Mouse (Mus musculus): Measurements from ENCODE around the gene Sectm1b. TPM values are rescaled to one million over a fixed set of nuclear protein-coding genes. Genes with fewer than 3 reads are reported as not detected.

The Sectm1b gene
- total RNA-seq (2023) = not detected

DNA sequence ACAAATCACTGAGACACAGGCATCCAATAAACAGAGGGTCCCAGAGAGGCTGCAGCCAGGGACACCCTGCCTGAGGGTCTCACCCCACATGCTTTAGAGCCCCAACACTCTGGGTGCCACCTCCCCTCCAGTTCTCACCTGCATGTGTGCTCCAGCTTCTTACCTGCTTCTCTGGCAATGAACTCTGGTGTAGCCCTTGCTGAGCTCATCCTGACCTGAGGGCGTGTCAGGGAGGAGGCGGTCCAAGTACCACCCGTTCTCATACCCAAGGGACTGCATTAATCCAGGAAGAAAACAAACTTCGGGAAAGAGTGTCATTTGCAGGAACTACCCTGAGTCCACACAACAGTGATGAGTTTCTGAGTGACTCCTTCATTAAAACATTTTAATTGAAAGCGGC is at the start of gene Sectm1b:
TSS of gene Sectm1b (minus strand) at position 191 of the 400 bp plus-strand sequence.

DNA sequence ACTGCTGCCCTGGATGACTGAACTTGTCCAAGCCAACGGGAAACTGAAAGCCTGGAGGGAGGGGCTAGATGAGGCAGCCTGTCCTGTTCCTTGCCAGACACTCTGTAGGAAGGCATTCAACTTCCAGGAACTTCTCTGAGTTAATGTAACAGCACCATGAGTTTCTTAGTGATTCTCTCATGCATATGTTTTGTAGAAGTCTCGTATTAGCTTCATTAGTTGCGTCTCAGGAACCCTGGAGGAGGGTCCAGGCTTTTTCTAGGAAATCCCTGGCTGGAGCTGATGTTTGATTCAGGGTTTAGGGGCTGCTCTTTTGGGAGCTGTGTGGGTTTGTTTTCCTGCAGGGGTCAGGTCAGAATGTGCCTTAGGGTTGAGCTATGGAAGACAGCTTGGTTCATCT is 17.8 kb upstream of the Sectm1b start, which contains the start of gene Sectm1a:
TSS of gene Sectm1a (minus strand) at position 101 of the 400 bp plus-strand sequence.

GRCm38 (mm10) chr11:121039302-121039701 is 24.1 kb downstream of the Sectm1b start, which contains the start of gene Cd7:
Gene Cd7, minus strand, starts transcription at chr11:121039418.

Other genes with a start within 250 kb of the Sectm1b start
- 100 to 1,000 TPM; 154 to 171 TPM for gene Fasn, start 239.0 kb downstream of the Sectm1b start, total RNA-seq (2023)
- under 1 TPM; 0.39 to 0.84 TPM for gene Ccdc57, start 130.7 kb downstream of the Sectm1b start, total RNA-seq (2023)
- gene Slc16a3, start 115.1 kb downstream of the Sectm1b start, total RNA-seq (2023) = 1 to 10 TPM; 1.9 to 7.6 TPM
- 100 to 1,000 TPM; 162 to 175 TPM for gene Csnk1d, start 72.2 kb downstream of the Sectm1b start, total RNA-seq (2023)
- 100 to 1,000 TPM; 175 to 207 TPM for gene Cd7, start 24.2 kb downstream of the Sectm1b start, total RNA-seq (2023)
- not detected for gene Sectm1a, start 17.7 kb upstream of the Sectm1b start, total RNA-seq (2023)
- not detected for gene Tex19.2, start 55.1 kb upstream of the Sectm1b start, total RNA-seq (2023)
- gene Tex19.1, start 82.6 kb upstream of the Sectm1b start, total RNA-seq (2023) = not detected
- gene Uts2r, start 96.7 kb upstream of the Sectm1b start, total RNA-seq (2023) = not detected
- gene Hexdc, start 140.9 kb upstream of the Sectm1b start, total RNA-seq (2023) = 1 to 10 TPM; 7.4 to 8.7 TPM
- 1 to 10 TPM; 3.6 to 4.4 TPM for gene Ogfod3, start 141.1 kb upstream of the Sectm1b start, total RNA-seq (2023)
- gene Cybc1, start 165.8 kb upstream of the Sectm1b start, total RNA-seq (2023) = 10 to 100 TPM; 43.4 to 58.8 TPM
- 10 to 100 TPM; 28.8 to 29.9 TPM for gene Narf, start 173.7 kb upstream of the Sectm1b start, total RNA-seq (2023)
- 10 to 100 TPM; 43.3 to 48.7 TPM for gene Foxk2, start 196.4 kb upstream of the Sectm1b start, total RNA-seq (2023)

Measured in T-cell, adult 66 days (primary cell).